Mouse (Mus musculus): ENCODE measurements around the gene Tgif2lx1.
"Not testable (repeated sequence)": the region's sequence is repeated elsewhere in the genome, so short reads cannot be mapped to it uniquely, and the experiment has no call there.

Tgif2lx1 gene

GRCm38 (mm10) chrX:118480637-118481036 is at the start of gene Tgif2lx1:
Gene Tgif2lx1, minus strand, starts transcription at chrX:118480737.
- H3K27me3 ChIP-seq (ENCODE audit: insufficient read depth, low read length); H3K36me3 ChIP-seq (ENCODE audit: insufficient read depth, low read length); H3K4me3 ChIP-seq (replicated peaks; ENCODE audit: low read length); H3K9me3 ChIP-seq (ENCODE audit: low read length); H3K4me1 ChIP-seq (replicated peaks; ENCODE audit: low read depth, low read length): not testable (repeated sequence)

All from E14TG2a.4 (cell line).